Mouse (Mus musculus) layer of hippocampus, postnatal 10 days (tissue): Measurements from ENCODE around the gene Appl2. TPM values are rescaled to one million over a fixed set of nuclear protein-coding genes. Genes with fewer than 3 reads are reported as not detected.

ENCODE experiments used
- DNase-seq, 2 experiments: peaks; one replicate each; pipeline ENCODE4 v3.0.0; 2021; ENCODE audit warnings: low spot score in 2 of 2
- total RNA-seq, 2 experiments: library from RNA; stranded (reverse); gene quantifications; 2 replicates each; pipeline ENCODE4 v1.2.3; 2021

Gene Appl2
- total RNA-seq, 2 experiments from 2014 or later, result 52.4 to 54.2 TPM

DNA sequence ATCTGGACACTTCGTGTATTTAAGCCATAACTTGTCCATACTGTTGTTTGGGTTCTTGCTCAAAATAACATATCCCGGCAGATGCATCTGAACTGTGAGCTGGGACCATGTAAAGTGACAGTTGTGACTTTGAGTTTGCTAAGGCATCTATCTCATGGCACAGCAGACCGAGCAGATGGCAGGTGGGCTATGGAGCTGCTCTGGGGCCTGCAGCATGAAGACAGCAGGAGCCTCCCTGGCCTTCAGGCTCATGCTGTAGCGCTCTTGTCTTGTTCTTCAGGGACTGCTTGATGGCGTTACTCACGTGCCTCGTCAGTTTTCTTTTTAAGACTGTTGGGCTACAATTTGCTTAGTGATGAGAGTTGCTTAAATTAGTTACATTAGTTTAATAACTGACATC is 55.9 kb downstream of the Appl2 start:
- no peak for DNase-seq

DNA sequence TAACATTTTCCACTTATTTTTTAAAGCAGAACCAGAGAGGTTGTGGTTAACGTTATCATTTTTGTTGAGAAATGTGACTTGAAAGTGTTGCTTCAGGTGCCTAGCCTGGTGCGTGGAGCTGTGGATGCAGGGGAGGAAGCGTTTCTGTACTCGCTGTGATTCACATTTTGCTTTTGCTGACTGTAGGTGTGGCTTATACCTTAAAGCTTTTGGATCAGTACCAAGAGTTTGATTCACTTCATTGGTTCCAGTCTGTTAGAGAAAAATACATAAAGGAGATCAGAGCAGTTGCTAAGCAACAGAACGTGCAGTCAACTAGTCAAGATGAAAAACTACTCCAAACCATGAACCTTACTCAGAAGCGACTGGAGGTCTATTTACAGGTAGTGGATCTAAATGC is 57.7 kb downstream of the Appl2 start:
- DNase-seq, result no peak

DNA sequence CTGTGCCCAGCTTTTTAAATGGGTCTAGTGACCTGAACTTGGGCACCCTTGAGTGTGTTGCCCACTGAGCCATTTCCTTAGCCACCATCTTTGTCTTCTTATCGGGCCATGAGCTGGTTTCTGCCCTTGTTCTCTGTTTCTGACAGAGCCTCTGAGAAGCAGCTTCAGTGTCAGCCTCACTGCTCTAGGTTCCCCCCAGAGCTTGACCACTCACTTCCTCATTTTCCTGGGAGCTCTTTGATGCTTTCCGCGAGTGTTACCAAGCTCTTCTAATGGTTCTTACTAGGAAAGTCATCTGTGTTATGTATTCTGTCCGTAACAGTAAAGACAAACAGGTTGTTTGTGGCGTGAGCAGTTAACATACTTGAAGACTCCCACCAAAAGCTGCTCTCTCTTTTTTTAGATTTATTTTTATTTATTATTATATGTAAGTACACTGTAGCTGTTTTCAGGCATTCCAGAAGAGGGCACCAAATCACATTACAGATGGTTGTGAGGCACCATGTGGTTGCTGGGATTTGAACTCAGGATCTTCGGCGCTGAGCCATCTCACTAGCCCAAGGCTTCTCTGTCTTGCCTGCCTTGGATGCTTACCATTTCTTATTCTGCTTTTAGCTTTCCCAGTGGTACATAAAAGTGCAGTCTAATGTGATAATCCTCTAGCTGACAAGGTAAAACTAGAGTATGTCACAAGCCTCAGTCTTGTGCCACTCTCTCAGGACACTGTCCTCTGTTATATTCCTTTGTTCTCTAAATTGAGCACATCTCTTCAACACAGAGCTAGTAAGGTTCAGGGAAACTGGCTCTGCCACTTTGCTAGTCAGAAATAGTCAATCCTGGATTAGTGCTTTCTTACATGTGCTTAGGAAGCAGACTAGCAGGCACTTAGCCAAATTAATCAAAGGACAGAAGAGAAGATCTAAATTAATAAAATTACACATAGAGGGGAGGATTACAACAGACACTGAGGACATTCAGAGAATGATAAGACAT is 82.8 kb downstream of the Appl2 start:
- no peak for DNase-seq

DNA sequence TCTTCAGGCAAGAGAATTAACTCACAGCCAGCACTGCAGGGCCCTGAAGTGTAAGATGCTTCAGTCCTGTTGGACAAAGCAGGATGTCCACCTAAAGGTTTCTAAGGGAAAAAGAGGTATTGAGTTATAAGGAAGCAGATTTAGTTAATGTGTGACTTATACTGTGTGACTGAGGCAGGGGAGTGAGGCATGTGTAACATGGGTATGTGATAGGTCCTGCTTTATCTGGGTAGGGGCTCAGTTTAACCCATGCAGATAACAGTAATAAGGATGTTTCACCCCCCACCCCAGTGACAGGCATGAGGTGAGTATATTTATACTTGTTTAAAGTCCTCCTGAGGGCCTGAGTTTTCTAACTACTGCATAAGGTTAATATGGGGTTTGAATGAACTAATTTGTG is 85.5 kb downstream of the Appl2 start:
- DNase-seq, result no peak

Other genes with a start within 250 kb of the Appl2 start
- gene Aldh1l2, start 114.6 kb downstream of the Appl2 start, total RNA-seq, result 1 to 10 TPM; 8.4 to 8.9 TPM
- gene Washc4, start 105.0 kb downstream of the Appl2 start, total RNA-seq, result 10 to 100 TPM; 24.5 to 24.8 TPM
- 10 to 100 TPM; 38.5 to 43.8 TPM for gene 1500009L16Rik, start 74.1 kb upstream of the Appl2 start, total RNA-seq